Mouse (Mus musculus): ENCODE measurements around the gene Hsd17b7. TPM values are rescaled to one million over a fixed set of nuclear protein-coding genes. Genes with fewer than 3 reads are reported as not detected.

The Hsd17b7 gene
- polyA plus RNA-seq (2014; fragmentation: Illumina TruSeq; extraction: RNeasy Lipid Tissue Mini Kit (QIAGEN cat#74804); ENCODE audit: low read depth, low replicate concordance): 26.8 TPM

DNA sequence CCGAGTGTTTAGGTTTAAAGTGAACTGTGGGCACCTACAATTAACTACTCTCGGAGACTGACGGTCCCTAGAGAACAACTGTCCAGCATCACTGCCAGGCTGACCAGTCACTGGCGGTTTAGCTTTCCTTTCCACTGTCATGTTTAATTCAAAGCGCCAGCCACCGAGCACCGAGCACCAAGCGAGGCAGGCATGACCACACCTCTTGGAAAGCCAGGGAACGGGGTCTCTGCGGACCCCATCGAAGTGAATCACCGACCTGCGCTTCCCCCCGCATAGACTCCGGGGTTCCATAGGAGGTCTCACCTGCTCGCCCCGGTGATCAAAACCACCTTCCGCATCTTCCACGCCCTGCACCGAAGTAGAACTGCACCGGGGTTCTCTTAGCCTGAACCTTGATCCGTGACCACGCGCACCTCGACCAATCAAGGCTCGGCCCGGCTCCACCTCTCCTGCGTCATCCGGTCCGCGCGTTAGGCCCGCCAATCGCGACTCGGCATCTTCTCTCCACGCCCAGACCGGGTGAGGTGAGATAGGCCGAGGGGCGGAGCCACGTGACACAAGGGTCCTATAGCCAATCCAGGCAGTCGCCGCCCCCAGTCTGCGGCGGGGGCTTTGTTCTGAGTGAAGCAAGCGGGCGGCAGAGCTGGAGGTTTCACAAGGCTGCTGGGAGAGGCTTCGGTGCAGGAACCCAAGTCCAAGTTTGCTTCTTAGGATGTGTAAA lies at the start of gene Hsd17b7:
Hsd17b7 (minus strand) TSS at position 450 of the 724 bp plus-strand sequence.

DNA sequence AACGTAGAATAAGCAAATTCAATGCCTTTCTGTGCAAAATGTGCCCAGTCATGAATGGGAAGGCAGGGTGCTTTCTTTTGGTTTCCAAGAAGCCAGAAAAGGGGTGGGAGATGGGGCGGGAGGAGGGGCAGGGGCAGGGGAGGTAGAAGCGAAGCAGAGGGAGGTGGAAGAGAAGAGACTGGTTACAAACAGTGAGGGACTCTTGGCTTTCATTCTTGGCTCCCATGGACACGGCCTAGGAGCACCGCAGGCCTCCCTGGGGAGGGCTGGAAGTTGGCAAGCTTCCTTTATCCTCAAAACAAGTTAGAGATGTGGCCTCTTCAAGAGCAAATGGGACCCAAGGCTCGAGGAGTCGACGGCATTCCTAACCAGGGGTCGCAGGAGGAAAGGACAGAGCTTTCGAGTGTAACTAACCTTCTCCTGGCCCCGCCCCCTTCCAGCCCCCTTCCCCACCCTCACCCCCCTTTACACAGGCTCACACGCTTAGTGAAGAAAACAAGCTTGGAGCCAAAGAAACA lies 40.5 kb downstream of the Hsd17b7 start, which contains the start of gene Ccdc190:
Ccdc190 (plus strand) TSS at position 195 of the 518 bp plus-strand sequence.

Other genes with a start within 250 kb of the Hsd17b7 start
- gene Rgs4, start 221.6 kb downstream of the Hsd17b7 start, polyA plus RNA-seq (2014; fragmentation: Illumina TruSeq; extraction: RNeasy Lipid Tissue Mini Kit (QIAGEN cat#74804); ENCODE audit: low read depth, low replicate concordance): 124 TPM
- gene Ccdc190, start 40.6 kb downstream of the Hsd17b7 start, polyA plus RNA-seq (2014; fragmentation: Illumina TruSeq; extraction: RNeasy Lipid Tissue Mini Kit (QIAGEN cat#74804); ENCODE audit: low read depth, low replicate concordance): not detected
- gene Ddr2, start 141.5 kb upstream of the Hsd17b7 start, polyA plus RNA-seq (2014; fragmentation: Illumina TruSeq; extraction: RNeasy Lipid Tissue Mini Kit (QIAGEN cat#74804); ENCODE audit: low read depth, low replicate concordance): 26.7 TPM
- gene Uap1, start 205.7 kb upstream of the Hsd17b7 start, polyA plus RNA-seq (2014; fragmentation: Illumina TruSeq; extraction: RNeasy Lipid Tissue Mini Kit (QIAGEN cat#74804); ENCODE audit: low read depth, low replicate concordance): 44.1 TPM
- 183 TPM for gene Uhmk1, start 246.2 kb upstream of the Hsd17b7 start, polyA plus RNA-seq (2014; fragmentation: Illumina TruSeq; extraction: RNeasy Lipid Tissue Mini Kit (QIAGEN cat#74804); ENCODE audit: low read depth, low replicate concordance)

Data from adrenal gland, adult 10 weeks (tissue).